Mouse (Mus musculus): ENCODE results near the gene Taok2.

GRCm38 (mm10) chr7:126932652-126933051 lies 48.1 kb upstream of the Taok2 start:
- TF ChIP-seq TAL1 (IDR thresholded peaks at IDR 0.05; ENCODE audit: low read length): no peak
- TF ChIP-seq GATA1 (IDR thresholded peaks at IDR 0.05; ENCODE audit: low read length): no peak

All from erythroblast, embryonic 14.5 days (primary cell).